8 mouse cellular contexts compared by ENCODE assay signal in the genomic region with DNA sequence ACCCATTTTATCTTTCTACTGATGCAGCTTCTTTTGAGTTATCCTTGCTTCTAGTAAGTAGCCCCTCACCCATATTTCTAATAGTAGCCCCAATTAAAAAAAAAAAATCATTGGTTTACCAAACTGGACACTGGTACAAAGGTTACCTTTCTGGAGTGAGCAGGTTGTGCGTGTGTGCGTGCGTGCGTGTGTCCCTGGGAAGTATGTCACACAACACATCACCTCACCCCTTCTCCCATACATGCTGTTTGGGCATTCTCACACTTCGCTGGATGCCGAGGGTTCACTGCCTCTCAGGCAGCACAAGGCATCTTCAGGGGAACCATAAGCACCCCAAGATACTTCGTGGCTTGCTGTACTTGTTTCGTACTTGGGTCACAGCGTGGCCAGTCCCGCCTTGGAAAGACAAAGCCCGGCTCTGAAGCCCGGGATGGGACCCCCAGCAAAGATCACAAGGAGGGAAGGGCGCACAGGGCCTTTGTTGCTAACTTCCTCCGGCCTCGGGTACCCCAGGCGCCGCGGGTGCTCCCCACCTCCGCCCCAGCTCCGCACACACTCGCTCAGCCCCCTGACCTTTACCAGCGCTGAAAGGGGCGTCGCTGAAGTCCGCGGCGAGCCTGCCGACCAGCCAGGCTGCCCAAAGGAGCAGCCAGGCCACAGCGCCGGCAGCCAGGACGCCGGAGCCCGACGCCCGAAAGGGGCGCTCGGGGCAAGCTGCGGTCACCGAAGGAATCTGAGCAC. TPM values are rescaled to one million over a fixed set of nuclear protein-coding genes. Genes with fewer than 3 reads are reported as not detected.
DNase-seq lines count a peak whose midpoint lies in the region; ATAC-seq lines count a peak whose summit lies in the region.

No protein-coding gene starts in this region.

- H3K9ac ChIP-seq in kidney, embryonic 15.5 days = peak overlapping the region; percentile 88
- peak overlapping the region; percentile 85 for H3K9ac ChIP-seq in hindbrain, embryonic 14.5 days
- H3K9ac ChIP-seq in midbrain, embryonic 12.5 days (replicated peaks) = peak overlapping the region; percentile 93

- peaks cover 20% of the 10 kb centered on the region for H3K4me1 ChIP-seq in kidney, embryonic 15.5 days
- peaks cover 13% of the 10 kb centered on the region for H3K4me1 ChIP-seq in hindbrain, embryonic 14.5 days (replicated peaks; ENCODE audit: control insufficient read depth, insufficient read depth, low read length)
- peaks cover 20% of the 10 kb centered on the region for H3K4me1 ChIP-seq in midbrain, embryonic 12.5 days

- no peaks in the 10 kb centered on the region for H3K9me3 ChIP-seq in kidney, embryonic 15.5 days (replicated peaks)
- H3K9me3 ChIP-seq in hindbrain, embryonic 14.5 days (ENCODE audit: control insufficient read depth, low read length) = no peaks in the 10 kb centered on the region
- H3K9me3 ChIP-seq in midbrain, embryonic 12.5 days = no peaks in the 10 kb centered on the region

- peak; percentile 75 for ATAC-seq in kidney, embryonic 15.5 days (replicated peaks; ENCODE audit: low FRiP score)
- ATAC-seq in hindbrain, embryonic 14.5 days (ENCODE audit: low FRiP score) = peak; percentile 73
- ATAC-seq in midbrain, embryonic 12.5 days (ENCODE audit: low FRiP score, low read depth) = peak; percentile 83

- DNase-seq in kidney, adult 9 months = no peak
- peak; percentile 35 for DNase-seq in brain, adult 2 months (ENCODE audit: low read depth, low spot score)
- peak; percentile 32 for DNase-seq in hindbrain, embryonic 14.5 days (ENCODE audit: low spot score)
- DNase-seq in cerebellum, postnatal 25 days = no peak
- DNase-seq in adrenal gland, postnatal 25 days = no peak
- no peak for DNase-seq in kidney, adult 11 months

- peak overlapping the region; percentile 98 for H3K4me3 ChIP-seq in kidney, embryonic 15.5 days (replicated peaks)
- H3K4me3 ChIP-seq in hindbrain, embryonic 14.5 days (replicated peaks; ENCODE audit: low read length) = peak overlapping the region; percentile 93
- H3K4me3 ChIP-seq in midbrain, embryonic 12.5 days = peak overlapping the region; percentile 96

- peaks cover 38% of the 10 kb centered on the region for H3K36me3 ChIP-seq in kidney, embryonic 15.5 days
- H3K36me3 ChIP-seq in hindbrain, embryonic 14.5 days (replicated peaks; ENCODE audit: control insufficient read depth, insufficient read depth) = peaks cover 29% of the 10 kb centered on the region
- peaks cover 30% of the 10 kb centered on the region for H3K36me3 ChIP-seq in midbrain, embryonic 12.5 days

- peak overlapping the region; percentile 96 for H3K27ac ChIP-seq in kidney, embryonic 15.5 days
- H3K27ac ChIP-seq in hindbrain, embryonic 14.5 days = peak overlapping the region; percentile 80
- H3K27ac ChIP-seq in midbrain, embryonic 12.5 days (replicated peaks) = peak overlapping the region; percentile 84

- WGBS in kidney, embryonic 15.5 days = under 1% methylated on average over 39 of the region's 39 CpGs
- under 1% methylated on average over 39 of the region's 39 CpGs for WGBS in hindbrain, embryonic 14.5 days
- WGBS in midbrain, embryonic 12.5 days = under 1% methylated on average over 39 of the region's 39 CpGs

- H3K27me3 ChIP-seq in kidney, embryonic 15.5 days = no peaks in the 10 kb centered on the region
- no peaks in the 10 kb centered on the region for H3K27me3 ChIP-seq in hindbrain, embryonic 14.5 days (ENCODE audit: control insufficient read depth, insufficient read depth, low read length)
- H3K27me3 ChIP-seq in midbrain, embryonic 12.5 days = no peaks in the 10 kb centered on the region

- peak overlapping the region; percentile 81 for H3K4me2 ChIP-seq in kidney, embryonic 15.5 days
- H3K4me2 ChIP-seq in hindbrain, embryonic 14.5 days (replicated peaks) = peak overlapping the region; percentile 64
- H3K4me2 ChIP-seq in midbrain, embryonic 12.5 days (replicated peaks) = peak overlapping the region; percentile 77

RNA-seq across cellular contexts. Expression of a gene that starts 0.5 kb away (rescaled TPM):
- 127 and 131 TPM in 2 replicates for polyA plus RNA-seq in kidney, embryonic 15.5 days (2015; fragmentation: Nextera tagmentation; extraction: Ambion mirVana)
- polyA plus RNA-seq in hindbrain, embryonic 14.5 days (2014; fragmentation: Nextera tagmentation; extraction: Ambion mirVana) = 96.8 and 109 TPM in 2 replicates
- 133 and 137 TPM in 2 replicates for polyA plus RNA-seq in midbrain, embryonic 12.5 days (2016; fragmentation: Nextera tagmentation; extraction: Ambion mirVana)
- total RNA-seq in adrenal gland, postnatal 25 days (2021) = 29.8 and 33.6 TPM in 2 replicates

RNA-seq across cellular contexts. Expression of a gene that starts 0.5 kb away (rescaled TPM):
- 38.3 and 39.8 TPM in 2 replicates for polyA plus RNA-seq in kidney, embryonic 15.5 days (2015; fragmentation: Nextera tagmentation; extraction: Ambion mirVana)
- polyA plus RNA-seq in hindbrain, embryonic 14.5 days (2014; fragmentation: Nextera tagmentation; extraction: Ambion mirVana) = 50.3 and 53.0 TPM in 2 replicates
- polyA plus RNA-seq in midbrain, embryonic 12.5 days (2016; fragmentation: Nextera tagmentation; extraction: Ambion mirVana) = 42.0 and 42.9 TPM in 2 replicates
- total RNA-seq in adrenal gland, postnatal 25 days (2021) = 13.5 and 15.7 TPM in 2 replicates

RNA-seq across cellular contexts. Expression of a gene that starts 19.9 kb away (rescaled TPM):
- 37.5 and 39.0 TPM in 2 replicates for polyA plus RNA-seq in kidney, embryonic 15.5 days (2015; fragmentation: Nextera tagmentation; extraction: Ambion mirVana)
- 30.6 and 34.5 TPM in 2 replicates for polyA plus RNA-seq in hindbrain, embryonic 14.5 days (2014; fragmentation: Nextera tagmentation; extraction: Ambion mirVana)
- polyA plus RNA-seq in midbrain, embryonic 12.5 days (2016; fragmentation: Nextera tagmentation; extraction: Ambion mirVana) = 52.2 and 56.2 TPM in 2 replicates
- total RNA-seq in adrenal gland, postnatal 25 days (2021) = 57.0 and 59.5 TPM in 2 replicates

Comparison
In these comparisons a context has a peak if more than half of its experiments do, and no peak if none do; other contexts are left out.
1. DNase-seq: peak in brain, adult 2 months (single experiment) and hindbrain, embryonic 14.5 days (single experiment); none in kidney, adult 9 months (single experiment), cerebellum, postnatal 25 days (0 of 2), adrenal gland, postnatal 25 days (single experiment) and kidney, adult 11 months (single experiment).
2. Peak in every context shown above with its lines, with median percentiles within 50 percentile points of each other: ATAC-seq, H3K27ac ChIP-seq, H3K4me2 ChIP-seq, H3K4me3 ChIP-seq and H3K9ac ChIP-seq.